Mouse (Mus musculus) lung, embryonic 16.5 days (tissue): Measurements from ENCODE around the gene Ppm1l. TPM values are rescaled to one million over a fixed set of nuclear protein-coding genes. Genes with fewer than 3 reads are reported as not detected.

Experiments
- ATAC-seq: fragments of 200-750 bp; cut with Nextera tagmentation; 2 replicates; pipeline ENCODE4 v1.8.0; 2017; ENCODE audit warnings: low read depth, mild to moderate bottlenecking, moderate library complexity
- H3K27ac ChIP-seq: fragments of 300-500 bp; sonication (generic); 2 replicates; pipeline ENCODE4 v1.5.1; 2014; ENCODE audit warnings: mild to moderate bottlenecking, control low read depth, low read length
- H3K27me3 ChIP-seq: fragments of 300-500 bp; sonication (generic); 2 replicates; pipeline ENCODE4 v1.6.1; 2014; ENCODE audit warnings: low read depth, low read length, mixed read lengths; ENCODE audit not compliant: control insufficient read depth, insufficient read depth
- H3K36me3 ChIP-seq: fragments of 300-500 bp; sonication (generic); 2 replicates; pipeline ENCODE4 v1.6.1; 2014; ENCODE audit warnings: low read length; ENCODE audit not compliant: control insufficient read depth, insufficient read depth
- H3K4me1 ChIP-seq: fragments of 300-500 bp; sonication (generic); replicated peaks from 2 replicates; pipeline ENCODE4 v1.6.1; 2014; ENCODE audit warnings: low read length, mixed read lengths; ENCODE audit not compliant: control insufficient read depth, insufficient read depth
- H3K4me2 ChIP-seq: fragments of 300-500 bp; sonication (generic); 2 replicates; pipeline ENCODE4 v1.6.1; 2014; ENCODE audit warnings: low read depth, low read length, control low read depth
- H3K4me3 ChIP-seq: fragments of 300-500 bp; sonication (generic); 2 replicates; pipeline ENCODE4 v1.5.1; 2014; ENCODE audit warnings: mild to moderate bottlenecking, low read length, control low read depth
- H3K9ac ChIP-seq: fragments of 300-500 bp; sonication (generic); 2 replicates; pipeline ENCODE4 v1.6.1; 2014; ENCODE audit warnings: low read length, control low read depth
- H3K9me3 ChIP-seq: fragments of 300-500 bp; sonication (generic); 2 replicates; pipeline ENCODE4 v1.6.1; 2016; ENCODE audit warnings: low read length; ENCODE audit not compliant: control insufficient read depth
- WGBS: fragments of 180-500 bp; shearing (Covaris S2); extraction: QIAGEN DNeasy Blood & Tissue Kit; methylation state at CpG from one replicate; pipeline ENCODE4 v1.1.7; 2014; 5-methylcytosine and 5-hydroxymethylcytosine counted together
- polyA plus RNA-seq: library from polyadenylated mRNA; unstranded; fragments of >200 nt; fragmentation: Nextera tagmentation; extraction: Ambion mirVana; gene quantifications from 2 replicates; pipeline ENCODE4 v1.2.1, GENCODE M21; 2015

The Ppm1l gene
- polyA plus RNA-seq, 1 experiment from 2014 or later: 6.0 TPM

DNA sequence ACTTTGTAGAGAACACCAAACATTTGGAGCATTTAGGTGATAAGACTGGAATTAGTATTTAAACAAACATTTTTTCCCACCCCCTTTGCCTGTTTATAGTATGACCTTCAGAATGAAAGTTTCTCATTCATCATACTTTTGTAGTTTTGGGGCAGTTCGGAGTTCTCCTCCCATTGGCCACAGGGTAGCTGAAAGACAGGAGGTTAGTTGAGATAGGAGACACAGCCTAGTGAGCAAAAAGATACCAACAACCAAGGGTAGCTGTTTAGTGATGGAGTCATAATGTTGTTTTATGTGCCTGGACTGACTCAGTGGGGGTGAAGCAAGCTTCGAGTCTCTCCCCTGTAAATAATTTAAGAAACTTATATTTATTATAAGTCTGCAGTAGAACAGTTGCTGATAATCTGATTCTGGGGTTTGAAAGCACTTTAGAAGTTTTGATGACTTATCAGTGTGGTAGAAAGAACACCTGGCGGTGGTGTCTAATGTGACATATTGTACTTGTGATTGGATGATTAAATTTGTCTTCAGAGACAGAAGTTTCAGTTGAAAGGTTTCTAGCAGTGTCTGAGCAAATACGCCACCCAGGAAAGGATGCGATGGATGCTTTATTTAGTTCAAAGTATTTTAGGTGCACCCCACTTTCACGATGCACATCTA lies 2.5 kb downstream of the Ppm1l start:
- Histone ChIP-seq H3K27me3 (peaks cover 8% of the 10 kb centered on the region; the same call in 1 of the 2 replicates), H3K36me3 (no peaks in the 10 kb centered on the region), H3K4me2 (peak overlapping the region; percentile 95), H3K9ac (no peak overlapping the region), H3K27ac (peak overlapping the region; percentile 20; the same call in 1 of the 2 replicates), H3K4me3 (peak overlapping the region; percentile 90), H3K9me3 (no peaks in the 10 kb centered on the region), H3K4me1 (peaks cover 13% of the 10 kb centered on the region)
- no peak for ATAC-seq
- WGBS: 46% methylated on average over 6 of the region's 6 CpGs

DNA sequence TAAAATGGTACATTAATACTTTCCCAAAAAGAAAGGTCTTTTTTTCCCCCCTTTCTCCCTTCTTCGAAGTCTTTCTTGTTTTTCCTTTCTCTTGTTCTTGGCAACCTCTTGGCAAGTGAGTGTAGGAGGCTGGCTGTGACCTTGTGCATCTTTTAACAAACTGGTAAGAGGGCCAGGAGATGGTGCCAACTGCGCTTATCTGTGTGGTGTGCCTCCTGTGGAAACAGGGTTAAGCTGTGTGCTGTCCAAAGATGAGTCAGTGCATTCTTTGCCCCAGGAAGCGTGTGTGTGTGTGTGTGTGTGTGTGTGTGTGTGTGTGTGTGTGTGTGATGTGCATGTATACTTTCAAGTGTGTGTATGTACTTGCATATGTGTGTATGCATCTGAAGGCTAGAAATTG lies 7.3 kb downstream of the Ppm1l start:
- WGBS: 61% methylated on average over 3 of the region's 3 CpGs
- no peak for ATAC-seq
- Histone ChIP-seq H3K27me3 (0 out of 2 replicates have a peak, but pooled peaks cover 2% of the 10 kb centered on the region), H3K27ac (no peak overlapping the region), H3K4me1 (no peaks in the 10 kb centered on the region), H3K9me3 (no peaks in the 10 kb centered on the region), H3K36me3 (no peaks in the 10 kb centered on the region), H3K9ac (no peak overlapping the region), H3K4me2 (no peak overlapping the region), H3K4me3 (no peak overlapping the region)

DNA sequence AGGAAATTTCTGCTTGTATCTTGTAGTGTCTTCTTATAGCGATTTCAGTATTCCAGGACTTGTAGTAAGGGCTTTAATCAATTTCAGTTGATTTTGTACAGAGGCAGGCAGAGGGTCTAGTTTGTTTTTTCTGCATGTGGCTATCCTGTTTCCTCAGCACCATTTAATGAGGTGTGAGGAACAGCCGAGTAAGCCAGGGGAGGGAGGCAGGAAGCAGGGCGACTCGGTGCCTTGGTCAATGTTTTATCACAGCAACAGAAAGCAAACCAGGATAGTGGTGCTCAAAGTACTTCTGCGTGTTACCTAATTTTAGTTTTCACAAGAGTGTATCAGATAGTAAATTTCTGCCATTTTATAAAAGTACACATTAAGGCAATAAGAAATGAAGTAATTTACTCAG lies 13.2 kb downstream of the Ppm1l start:
- no peaks in the 10 kb centered on the region for H3K36me3 ChIP-seq
- no peak overlapping the region for H3K4me2 ChIP-seq
- no peak overlapping the region for H3K4me3 ChIP-seq
- no peak overlapping the region for H3K27ac ChIP-seq
- no peak overlapping the region for H3K9ac ChIP-seq
- H3K9me3 ChIP-seq: no peaks in the 10 kb centered on the region
- no peaks in the 10 kb centered on the region for H3K27me3 ChIP-seq
- WGBS: 26% methylated on average over 5 of the region's 5 CpGs
- peaks cover 3% of the 10 kb centered on the region for H3K4me1 ChIP-seq
- ATAC-seq: no peak

DNA sequence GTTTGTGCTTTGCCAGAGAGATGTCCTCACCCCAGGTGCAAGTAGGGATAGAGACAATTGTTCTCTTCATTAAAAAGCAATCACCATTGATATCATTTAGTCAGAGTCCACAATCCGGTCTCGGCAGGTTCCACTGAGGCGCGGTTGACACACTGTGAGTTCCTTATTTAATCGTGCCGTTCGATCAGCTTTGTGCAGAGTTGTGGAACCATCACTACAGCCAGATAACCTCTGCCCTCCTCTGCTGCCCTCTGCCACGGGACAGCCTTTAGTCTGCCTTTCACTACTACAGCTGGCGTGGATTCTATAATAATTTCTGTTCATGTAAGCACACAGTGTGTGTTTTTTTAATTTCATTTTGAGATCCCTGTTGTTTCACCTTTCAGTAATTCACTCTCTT lies 17.2 kb downstream of the Ppm1l start:
- Histone ChIP-seq H3K9me3 (no peaks in the 10 kb centered on the region), H3K4me2 (no peak overlapping the region), H3K36me3 (no peaks in the 10 kb centered on the region), H3K27me3 (no peaks in the 10 kb centered on the region), H3K9ac (no peak overlapping the region), H3K4me1 (peaks cover 3% of the 10 kb centered on the region), H3K4me3 (no peak overlapping the region), H3K27ac (no peak overlapping the region)
- no peak for ATAC-seq
- 51% methylated on average over 9 of the region's 9 CpGs for WGBS

DNA sequence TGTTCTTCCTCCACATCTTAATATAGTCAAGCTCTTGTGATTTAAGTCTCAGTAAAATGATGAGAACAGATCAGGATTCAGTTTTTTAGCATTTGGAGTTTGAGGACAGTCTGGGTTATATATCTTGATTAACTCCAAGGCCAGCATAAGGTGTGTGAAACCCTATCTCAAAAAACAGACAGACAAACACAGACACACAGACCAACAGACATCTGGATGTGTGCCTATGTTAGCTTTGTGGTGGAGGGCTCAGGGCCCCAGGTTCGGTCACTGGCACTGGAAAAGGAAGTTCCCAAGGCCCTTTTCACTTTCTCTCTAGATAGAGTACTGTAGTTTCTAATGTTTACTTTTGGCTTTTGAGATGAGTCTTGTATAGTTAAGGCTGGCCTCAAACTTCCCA lies 23.8 kb downstream of the Ppm1l start:
- H3K27ac ChIP-seq: no peak overlapping the region
- H3K27me3 ChIP-seq: no peaks in the 10 kb centered on the region
- no peak overlapping the region for H3K9ac ChIP-seq
- ATAC-seq: no peak
- H3K9me3 ChIP-seq: no peaks in the 10 kb centered on the region
- no peak overlapping the region for H3K4me3 ChIP-seq
- no peaks in the 10 kb centered on the region for H3K36me3 ChIP-seq
- peaks cover 9% of the 10 kb centered on the region for H3K4me1 ChIP-seq
- 22% methylated on average over 1 of the region's 1 CpGs for WGBS
- no peak overlapping the region for H3K4me2 ChIP-seq

DNA sequence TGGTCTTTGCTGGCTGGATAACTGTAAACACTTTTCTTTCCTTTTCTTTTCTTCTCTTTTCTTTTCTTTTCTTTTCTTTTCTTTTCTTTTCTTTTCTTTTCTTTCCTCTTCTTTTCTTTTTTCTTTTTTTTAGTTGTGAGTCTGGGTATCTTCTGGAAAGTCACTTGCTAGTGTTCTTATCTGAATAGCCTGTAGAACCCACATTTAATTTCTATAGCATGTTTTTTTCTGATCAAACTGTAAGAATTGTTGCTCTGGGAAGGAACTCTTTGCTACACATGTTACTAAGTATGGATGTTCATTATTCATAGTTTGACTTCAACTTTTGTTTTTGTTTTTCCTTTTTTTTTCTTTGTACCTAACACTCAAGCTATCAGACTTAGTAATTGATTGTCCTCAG lies 24.3 kb downstream of the Ppm1l start:
- Histone ChIP-seq H3K36me3 (no peaks in the 10 kb centered on the region), H3K4me1 (peaks cover 9% of the 10 kb centered on the region), H3K27ac (no peak overlapping the region), H3K9ac (no peak overlapping the region), H3K4me2 (no peak overlapping the region), H3K27me3 (no peaks in the 10 kb centered on the region), H3K4me3 (no peak overlapping the region), H3K9me3 (no peaks in the 10 kb centered on the region)
- no peak for ATAC-seq

DNA sequence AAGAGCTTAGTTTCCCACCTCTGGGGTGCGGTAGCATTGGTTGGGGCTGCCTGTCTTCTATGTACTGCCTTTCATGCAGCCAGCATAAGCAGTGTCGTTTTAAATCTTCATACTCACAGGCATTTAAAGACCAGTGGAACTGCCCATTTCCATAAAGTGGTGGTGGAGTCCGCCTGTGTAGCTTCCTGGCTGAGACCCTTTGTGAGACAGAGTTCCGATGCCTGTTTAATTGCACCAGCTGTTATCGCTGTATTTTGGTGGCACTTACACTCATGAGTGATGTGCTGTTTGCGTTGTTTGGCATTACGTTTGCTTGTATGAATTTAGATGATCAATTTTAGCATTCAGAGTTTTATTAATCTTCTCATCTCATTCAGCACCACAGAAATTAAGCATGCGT lies 24.9 kb downstream of the Ppm1l start:
- 67% methylated on average over 8 of the region's 8 CpGs for WGBS
- ATAC-seq: no peak

DNA sequence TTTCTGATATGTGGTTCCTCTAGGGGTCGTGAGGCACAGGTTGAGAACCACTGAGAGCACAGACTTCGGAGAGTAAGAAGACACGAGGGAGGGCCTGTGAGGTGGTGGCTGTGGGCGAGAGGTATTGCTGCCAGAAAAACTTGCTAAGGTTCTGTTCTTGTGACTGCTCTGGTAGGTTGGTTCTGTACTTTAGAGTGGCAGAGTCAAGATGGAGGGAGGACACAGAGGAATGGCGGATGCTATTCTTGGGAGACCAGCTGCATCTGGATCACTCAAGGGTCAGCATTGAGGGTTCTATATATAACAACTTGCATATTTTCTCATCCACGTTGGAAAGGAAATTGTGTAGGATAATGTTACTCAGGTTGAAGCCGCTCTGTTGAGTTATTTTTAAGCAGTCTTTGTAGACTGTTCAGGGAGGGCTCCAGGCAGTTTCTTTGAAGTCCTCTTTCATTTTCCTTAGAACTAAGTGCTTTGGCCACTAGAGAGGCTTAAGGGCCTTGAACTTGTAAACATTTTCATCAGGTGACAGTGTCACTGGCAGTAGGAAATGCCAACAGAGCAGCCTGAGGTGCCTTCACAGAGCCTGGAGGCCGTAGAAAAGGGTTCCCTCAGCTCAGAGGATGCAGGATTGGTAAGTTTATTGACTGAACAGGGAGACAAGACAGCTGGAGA lies 25.7 kb downstream of the Ppm1l start:
- Histone ChIP-seq H3K36me3 (no peaks in the 10 kb centered on the region), H3K4me3 (no peak overlapping the region), H3K27me3 (no peaks in the 10 kb centered on the region), H3K4me2 (no peak overlapping the region), H3K27ac (no peak overlapping the region), H3K9ac (no peak overlapping the region), H3K9me3 (no peaks in the 10 kb centered on the region), H3K4me1 (peaks cover 9% of the 10 kb centered on the region)
- WGBS: 51% methylated on average over 8 of the region's 8 CpGs
- no peak for ATAC-seq

More for the DNA sequence above, 24.9 kb downstream of the Ppm1l start:
- no peaks in the 10 kb centered on the region for H3K27me3 ChIP-seq
- no peak overlapping the region for H3K27ac ChIP-seq
- no peak overlapping the region for H3K4me2 ChIP-seq
- no peak overlapping the region for H3K9ac ChIP-seq
- H3K9me3 ChIP-seq: no peaks in the 10 kb centered on the region
- H3K4me3 ChIP-seq: no peak overlapping the region
- no peaks in the 10 kb centered on the region for H3K36me3 ChIP-seq
- peaks cover 9% of the 10 kb centered on the region for H3K4me1 ChIP-seq

DNA sequence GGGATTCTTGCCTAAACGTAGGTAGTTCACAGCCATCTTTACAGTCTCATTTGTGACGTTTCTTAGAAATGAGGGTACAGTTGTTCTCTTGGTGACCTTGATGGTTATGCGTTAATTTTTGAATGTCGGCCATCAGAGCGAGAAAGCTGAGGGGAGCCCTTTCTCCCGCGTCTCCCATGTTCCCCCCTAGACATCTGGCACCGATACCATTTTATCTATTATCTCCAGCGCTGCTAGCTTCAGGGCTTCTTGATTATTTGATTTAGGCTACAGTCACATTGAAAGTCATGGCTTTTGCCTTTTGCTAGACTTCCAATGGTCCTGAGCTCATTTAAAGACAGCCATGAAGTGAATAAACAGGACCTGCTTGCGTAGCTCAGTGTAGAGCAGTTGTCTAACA lies 26.5 kb downstream of the Ppm1l start:
- Histone ChIP-seq H3K9me3 (no peaks in the 10 kb centered on the region), H3K27me3 (no peaks in the 10 kb centered on the region), H3K4me3 (no peak overlapping the region), H3K4me2 (no peak overlapping the region), H3K36me3 (no peaks in the 10 kb centered on the region), H3K4me1 (peaks cover 9% of the 10 kb centered on the region), H3K9ac (no peak overlapping the region), H3K27ac (no peak overlapping the region)
- no peak for ATAC-seq
- WGBS: 73% methylated on average over 10 of the region's 10 CpGs
